Mouse (Mus musculus) midbrain, embryonic 10.5 days (tissue): ENCODE data around the gene Opn4. TPM values are rescaled to one million over a fixed set of nuclear protein-coding genes. Genes with fewer than 3 reads are reported as not detected.

Experiments
- DNase-seq: peaks from one replicate; pipeline ENCODE4 v3.0.0-alpha.2; 2017; ENCODE audit warnings: low spot score
- H3K27ac ChIP-seq: fragments of 300-500 bp; sonication (generic); replicated peaks from 2 replicates; pipeline ENCODE4 v1.5.1; 2016; ENCODE audit warnings: mild to moderate bottlenecking
- H3K27me3 ChIP-seq: fragments of 300-500 bp; sonication (generic); 2 replicates; pipeline ENCODE4 v1.6.1; 2016; ENCODE audit warnings: low read depth, mild to moderate bottlenecking; ENCODE audit not compliant: poor library complexity, severe bottlenecking
- H3K36me3 ChIP-seq: fragments of 300-500 bp; sonication (generic); 2 replicates; pipeline ENCODE4 v1.6.1; 2016; ENCODE audit warnings: mild to moderate bottlenecking, moderate library complexity
- H3K4me1 ChIP-seq: fragments of 300-500 bp; sonication (generic); 2 replicates; pipeline ENCODE4 v1.6.1; 2016
- H3K4me3 ChIP-seq: fragments of 300-500 bp; sonication (generic); 2 replicates; pipeline ENCODE4 v1.5.1; 2016; ENCODE audit warnings: mild to moderate bottlenecking, moderate library complexity
- H3K9me3 ChIP-seq: fragments of 300-500 bp; sonication (generic); replicated peaks from 2 replicates; pipeline ENCODE4 v1.6.1; 2016; ENCODE audit warnings: mild to moderate bottlenecking
- WGBS: fragments of 180-500 bp; shearing (Covaris S2); methylation state at CpG from one replicate; pipeline ENCODE4 v1.1.7; 2016; 5-methylcytosine and 5-hydroxymethylcytosine counted together
- polyA plus RNA-seq: library from polyadenylated mRNA; unstranded; fragments of >200 nt; fragmentation: Nextera tagmentation; extraction: Ambion mirVana; gene quantifications from 2 replicates; pipeline ENCODE4 v1.2.1, GENCODE M21; 2016

The Opn4 gene
- polyA plus RNA-seq, 1 experiment from 2014 or later, result 0.35 TPM

DNA sequence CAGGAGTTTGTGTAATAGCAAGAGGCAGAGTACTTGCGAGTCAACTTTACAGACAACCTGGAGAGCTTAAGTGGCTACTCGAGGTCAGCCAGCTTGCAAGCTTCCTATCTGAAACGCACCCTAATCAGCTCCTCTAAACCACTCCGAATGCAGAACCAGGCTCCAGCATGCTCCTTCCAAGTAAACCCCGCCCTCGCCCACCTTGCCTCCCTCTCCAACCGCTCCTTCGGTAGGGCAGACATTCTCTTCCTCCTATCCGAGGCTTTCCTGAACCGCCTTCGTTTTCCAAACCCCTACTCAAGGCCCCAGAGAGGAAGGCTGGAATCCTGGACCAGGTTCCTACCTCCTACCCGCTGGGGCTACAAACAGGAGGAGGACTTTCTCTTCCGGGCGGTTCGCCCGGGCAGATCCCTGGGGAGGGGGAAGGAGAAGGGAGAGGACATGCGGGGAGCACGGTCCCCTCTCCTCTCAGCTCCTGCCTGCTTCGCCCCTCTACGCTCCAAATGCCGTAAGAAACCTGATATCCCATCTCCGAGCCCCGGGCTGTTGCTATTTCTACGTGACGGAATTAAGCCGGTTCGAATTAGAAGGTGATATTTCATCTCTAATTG is 51.4 kb downstream of the Opn4 start:
- Histone ChIP-seq H3K27ac (peak overlapping the region; percentile 93), H3K4me3 (peak overlapping the region; percentile 86), H3K27me3 (peaks cover 50% of the 10 kb centered on the region), H3K36me3 (no peaks in the 10 kb centered on the region), H3K4me1 (peaks cover 15% of the 10 kb centered on the region), H3K9me3 (no peaks in the 10 kb centered on the region)
- DNase-seq, result peak; percentile 72
- under 1% methylated on average over 27 of the region's 27 CpGs for WGBS

GRCm38 (mm10) chr14:34544545-34544944 is 55.4 kb downstream of the Opn4 start:
- 88% methylated on average over 2 of the region's 2 CpGs for WGBS
- H3K27me3 ChIP-seq, result peaks cover 60% of the 10 kb centered on the region

DNA sequence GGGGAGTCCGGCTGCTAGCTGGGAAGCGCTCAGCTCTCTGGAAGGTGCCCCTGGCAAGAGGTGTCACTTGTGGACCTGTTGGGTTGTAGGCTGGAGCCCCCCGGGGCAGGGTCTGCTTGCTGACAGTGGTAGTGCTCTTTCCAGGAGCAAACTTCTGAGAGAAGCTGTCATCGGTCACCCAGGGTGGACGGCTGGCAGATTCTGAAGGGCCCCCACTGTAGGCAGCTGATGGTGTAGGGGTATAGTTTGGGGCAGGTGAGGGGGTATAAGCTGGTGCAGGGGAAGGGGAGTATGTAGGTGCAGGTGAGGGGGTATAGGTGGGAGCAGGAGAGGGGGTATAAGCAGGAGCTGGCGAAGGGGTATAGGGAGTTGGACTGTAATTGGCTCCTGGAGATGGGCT is 55.9 kb downstream of the Opn4 start:
- no peaks in the 10 kb centered on the region for H3K9me3 ChIP-seq
- H3K4me1 ChIP-seq, result peaks cover 14% of the 10 kb centered on the region
- H3K27ac ChIP-seq, result no peak overlapping the region
- no peak for DNase-seq
- H3K27me3 ChIP-seq, result peaks cover 60% of the 10 kb centered on the region
- 83% methylated on average over 6 of the region's 6 CpGs for WGBS
- no peak overlapping the region for H3K4me3 ChIP-seq
- no peaks in the 10 kb centered on the region for H3K36me3 ChIP-seq

More at GRCm38 (mm10) chr14:34544545-34544944, 55.4 kb downstream of the Opn4 start:
- H3K9me3 ChIP-seq, result no peaks in the 10 kb centered on the region
- peaks cover 19% of the 10 kb centered on the region for H3K4me1 ChIP-seq
- DNase-seq, result no peak
- H3K4me3 ChIP-seq, result no peak overlapping the region
- H3K27ac ChIP-seq, result no peak overlapping the region
- no peaks in the 10 kb centered on the region for H3K36me3 ChIP-seq

DNA sequence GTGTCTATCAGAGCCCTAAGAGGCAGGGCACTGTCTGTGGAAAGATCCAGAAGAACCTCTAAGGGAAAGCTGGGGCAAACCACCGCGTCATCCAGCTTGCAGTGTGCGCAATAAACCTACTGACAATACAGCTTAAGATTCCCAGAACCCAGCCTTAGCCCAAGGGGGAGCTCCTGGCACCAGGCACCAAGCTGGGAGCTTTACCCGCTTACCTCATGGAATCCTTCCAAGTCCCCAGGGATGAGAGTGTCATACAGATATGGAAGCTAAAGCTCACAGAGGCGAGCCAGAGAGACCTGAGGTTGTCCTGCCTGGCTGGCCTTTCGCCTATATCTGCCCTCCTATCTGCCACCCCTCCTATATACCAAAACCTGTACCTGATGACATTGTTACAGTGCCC is 56.3 kb downstream of the Opn4 start:
- DNase-seq, result no peak
- H3K4me1 ChIP-seq, result peaks cover 14% of the 10 kb centered on the region
- H3K9me3 ChIP-seq, result no peaks in the 10 kb centered on the region
- peaks cover 60% of the 10 kb centered on the region for H3K27me3 ChIP-seq
- no peak overlapping the region for H3K4me3 ChIP-seq
- no peak overlapping the region for H3K27ac ChIP-seq
- 70% methylated on average over 6 of the region's 6 CpGs for WGBS
- no peaks in the 10 kb centered on the region for H3K36me3 ChIP-seq

DNA sequence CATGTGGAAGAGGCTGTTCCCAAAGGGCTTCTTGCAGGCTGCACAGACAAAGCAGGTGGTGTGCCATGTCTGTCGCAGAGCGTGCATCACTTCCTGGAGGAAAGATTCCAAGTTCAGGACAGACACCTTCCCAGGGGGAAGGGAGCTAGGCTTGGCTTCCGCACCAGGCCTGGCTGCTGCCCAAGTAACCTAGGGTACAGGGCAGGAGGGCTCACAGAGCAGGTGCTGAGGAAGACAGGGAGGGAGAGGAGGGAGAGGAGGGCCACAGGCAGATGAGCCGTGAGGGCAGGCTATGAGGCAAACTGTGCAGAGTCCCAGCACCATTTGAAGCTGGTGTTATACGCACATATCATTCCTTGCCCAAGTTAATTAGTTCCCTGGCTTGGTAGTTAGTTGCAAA is 58.0 kb downstream of the Opn4 start:
- H3K4me3 ChIP-seq, result no peak overlapping the region
- H3K36me3 ChIP-seq, result no peaks in the 10 kb centered on the region
- DNase-seq, result no peak
- peaks cover 43% of the 10 kb centered on the region for H3K27me3 ChIP-seq
- H3K9me3 ChIP-seq, result no peaks in the 10 kb centered on the region
- H3K4me1 ChIP-seq, result peaks cover 5% of the 10 kb centered on the region
- no peak overlapping the region for H3K27ac ChIP-seq
- WGBS, result 92% methylated on average over 5 of the region's 5 CpGs

- peak; percentile 26 for DNase-seq
- Histone ChIP-seq H3K36me3 (no peaks in the 10 kb centered on the region), H3K27me3 (peaks cover 33% of the 10 kb centered on the region), H3K27ac (peak overlapping the region; percentile 42; the same call in 1 of the 2 replicates), H3K4me3 (peak overlapping the region; percentile 26), H3K9me3 (no peaks in the 10 kb centered on the region), H3K4me1 (peaks cover 5% of the 10 kb centered on the region)
- WGBS, result 12% methylated on average over 17 of the region's 17 CpGs
These were observed 59.2 kb downstream of the Opn4 start for GRCm38 (mm10) chr14:34540685-34541162.

Other genes starting within 250 kb of the Opn4 start
- not detected in 2 replicates for gene Fam25c, start 244.7 kb downstream of the Opn4 start, polyA plus RNA-seq
- 30.8 and 56.1 TPM in 2 replicates for gene Sncg, start 225.4 kb downstream of the Opn4 start, polyA plus RNA-seq
- gene Mmrn2, start 224.7 kb downstream of the Opn4 start, polyA plus RNA-seq, result 6.3 and 8.2 TPM in 2 replicates
- gene Bmpr1a, start 96.8 kb downstream of the Opn4 start, polyA plus RNA-seq, result 38.1 and 38.7 TPM in 2 replicates
- not detected in 2 replicates for gene 9230112D13Rik, start 77.3 kb downstream of the Opn4 start, polyA plus RNA-seq
- 0.02 TPM in 1 of 2 replicates, not detected in the other for gene Ldb3, start 11.5 kb downstream of the Opn4 start, polyA plus RNA-seq
- 26.1 and 26.6 TPM in 2 replicates for gene Wapl, start 73.8 kb upstream of the Opn4 start, polyA plus RNA-seq
- 0.28 and 0.40 TPM in 2 replicates for gene Grid1, start 220.0 kb upstream of the Opn4 start, polyA plus RNA-seq